Mouse (Mus musculus) spleen, adult 2 months (tissue): ENCODE measurements at regions not wholly inside any gene's neighbourhood (a gene's known extent, or its start where the extent isn't known, plus 50 kb on each side); places are given as distances from the start of the nearest gene placed in this dataset.

Experiments used
- DNase-seq, 2 experiments: peaks; one replicate each; pipeline versions ENCODE4 v3.0.0 to v3.0.0-alpha.2; 2012 to 2021; ENCODE audit warnings: low spot score in 2 of 2, low read depth in 1 of 2
- H3K27ac ChIP-seq: fragments of 200-500 bp; 2 replicates; pipeline ENCODE4 v1.5.1; 2012; ENCODE audit warnings: low read length, inconsistent platforms; ENCODE audit not compliant: insufficient read depth
- H3K27me3 ChIP-seq: fragments of 200-500 bp; 2 replicates; pipeline ENCODE4 v1.6.1; 2012; ENCODE audit warnings: mild to moderate bottlenecking, moderate library complexity, low read length, inconsistent platforms; ENCODE audit not compliant: control insufficient read depth, insufficient read depth
- H3K36me3 ChIP-seq: fragments of 200-500 bp; 2 replicates; pipeline ENCODE4 v1.6.1; 2012; ENCODE audit warnings: mild to moderate bottlenecking, low read length, inconsistent platforms; ENCODE audit not compliant: control insufficient read depth, insufficient read depth
- H3K4me1 ChIP-seq: fragments of 200-500 bp; 2 replicates; pipeline ENCODE4 v1.6.1; 2011; ENCODE audit warnings: inconsistent platforms; ENCODE audit not compliant: control insufficient read depth, insufficient read depth, insufficient read length
- H3K4me3 ChIP-seq: fragments of 200-500 bp; 2 replicates; pipeline ENCODE4 v1.5.1; 2011; ENCODE audit warnings: mild to moderate bottlenecking, inconsistent platforms; ENCODE audit not compliant: insufficient read depth, insufficient read length; ENCODE audit errors: extremely low read depth
- CTCF ChIP-seq: fragments of 200-500 bp; IDR thresholded peaks from 2 replicates; pipeline ENCODE4 v1.5.1; 2011; ENCODE audit warnings: mild to moderate bottlenecking, inconsistent platforms; ENCODE audit not compliant: insufficient read depth, insufficient read length, insufficient replicate concordance; ENCODE audit errors: extremely low read depth
- POLR2A ChIP-seq: fragments of 200-500 bp; IDR thresholded peaks from 2 replicates; pipeline ENCODE4 v1.6.1; 2011; ENCODE audit warnings: low read depth, low read length, inconsistent platforms
- WGBS: fragments of 180-500 bp; shearing (Covaris S2); methylation state at CpG from one replicate; pipeline ENCODE4 v1.1.7; 2018; 5-methylcytosine and 5-hydroxymethylcytosine counted together

DNA sequence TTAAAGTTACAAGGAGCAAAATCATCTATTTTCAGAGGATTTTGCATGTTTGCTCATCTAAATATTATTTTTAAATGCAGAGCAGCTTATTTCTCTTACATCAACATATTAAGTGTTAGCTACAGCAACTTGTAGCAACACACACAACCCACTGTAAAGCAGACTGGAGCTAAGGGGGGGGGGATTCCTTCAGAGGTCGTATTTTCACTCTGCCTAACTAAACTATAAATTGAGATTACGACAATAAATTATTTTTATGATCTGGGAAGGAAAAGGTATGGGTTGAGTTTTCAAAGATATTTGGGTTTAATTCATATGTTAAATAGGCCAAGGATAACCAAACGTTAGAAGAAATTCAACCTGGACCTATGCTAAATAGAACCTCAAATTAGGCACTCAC, 70.4 kb upstream of the BC052040 start:
- H3K27ac ChIP-seq, result no peak overlapping the region
- H3K27me3 ChIP-seq, result no peaks in the 10 kb centered on the region
- TF ChIP-seq POLR2A, result no peak
- TF ChIP-seq CTCF, result no peak
- DNase-seq, result no peak
- no peaks in the 10 kb centered on the region for H3K36me3 ChIP-seq
- 79% methylated on average over 3 of the region's 3 CpGs for WGBS
- H3K4me1 ChIP-seq, result no peaks in the 10 kb centered on the region
- no peak overlapping the region for H3K4me3 ChIP-seq

DNA sequence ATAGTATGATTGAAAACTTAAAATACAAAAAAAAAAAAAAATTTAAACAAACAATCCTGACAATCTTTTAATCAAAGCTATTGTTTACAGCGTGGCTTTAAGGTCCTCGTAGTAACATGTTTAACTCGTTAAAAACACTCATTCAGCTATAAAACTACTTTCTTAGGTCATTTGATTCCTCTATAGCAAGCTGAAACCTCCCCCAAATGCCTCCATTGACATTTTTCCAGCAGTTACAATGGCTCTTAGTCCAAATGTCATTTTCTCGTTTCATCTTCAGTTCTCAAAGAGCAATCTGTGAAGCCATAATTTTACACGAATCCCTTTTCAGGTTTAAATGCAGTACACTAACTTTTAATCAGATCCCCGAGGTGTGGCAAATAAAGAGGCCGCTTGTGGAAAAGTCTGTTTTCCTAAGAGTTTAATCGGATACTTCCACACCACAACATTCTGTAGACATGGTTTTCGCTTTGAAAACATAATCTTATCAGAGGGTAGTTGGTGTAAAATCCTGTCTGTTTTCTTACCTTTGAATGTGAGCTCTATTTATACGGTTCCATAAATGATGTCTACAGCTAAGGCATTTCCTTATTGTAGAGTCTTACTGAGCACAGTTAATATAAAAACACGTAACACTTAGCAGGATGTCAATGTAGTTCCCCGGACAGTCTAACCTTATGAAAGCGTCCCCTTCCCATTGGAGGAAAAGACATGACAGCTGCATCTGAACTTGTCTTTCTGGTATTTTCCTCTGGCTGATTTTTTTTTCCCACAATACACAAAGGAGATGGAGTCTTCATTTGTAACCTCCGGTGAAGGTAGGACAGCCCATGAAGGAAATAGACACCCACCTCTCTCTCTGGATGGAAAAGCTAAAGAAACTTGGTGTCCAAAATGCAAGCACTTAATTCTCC, 69.6 kb upstream of the BC052040 start:
- Histone ChIP-seq H3K27ac (no peak overlapping the region), H3K36me3 (no peaks in the 10 kb centered on the region), H3K4me3 (no peak overlapping the region), H3K4me1 (no peaks in the 10 kb centered on the region), H3K27me3 (no peaks in the 10 kb centered on the region)
- DNase-seq, result no peak
- 86% methylated on average over 14 of the region's 14 CpGs for WGBS
- TF ChIP-seq POLR2A (no peak), CTCF (no peak)

- Histone ChIP-seq H3K4me1 (no peaks in the 10 kb centered on the region), H3K36me3 (no peaks in the 10 kb centered on the region), H3K4me3 (no peak overlapping the region), H3K27ac (no peak overlapping the region), H3K27me3 (no peaks in the 10 kb centered on the region)
- DNase-seq, result no peak
- 66% methylated on average over 8 of the region's 8 CpGs for WGBS
- TF ChIP-seq POLR2A, result no peak
- no peak for TF ChIP-seq CTCF
These were observed 68.6 kb upstream of the BC052040 start for GRCm38 (mm10) chr2:115512891-115513290.

DNA sequence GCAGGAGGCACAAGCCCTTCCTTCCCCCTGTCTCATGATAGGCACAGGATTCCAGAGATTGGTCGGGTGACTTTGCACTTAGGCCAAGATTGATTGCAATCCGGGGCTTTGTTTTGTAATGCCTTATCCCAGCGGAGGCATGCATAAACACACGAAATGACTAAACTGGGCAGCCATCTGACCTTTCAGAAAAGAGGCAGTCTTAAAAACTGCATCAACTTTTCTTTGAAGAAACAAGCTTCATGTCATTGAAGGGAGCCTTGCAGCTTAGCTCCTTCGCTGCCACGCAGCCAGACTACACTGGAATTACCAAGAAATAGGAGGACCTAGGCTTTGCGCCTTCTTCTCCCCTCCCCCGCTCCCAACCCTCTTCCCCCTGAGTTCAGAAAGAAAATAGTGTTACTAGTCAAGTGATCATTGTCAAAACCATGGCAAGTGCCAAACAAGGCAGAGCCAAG, 67.7 kb upstream of the BC052040 start:
- Histone ChIP-seq H3K4me3 (no peak overlapping the region), H3K27me3 (no peaks in the 10 kb centered on the region), H3K4me1 (no peaks in the 10 kb centered on the region), H3K27ac (no peak overlapping the region), H3K36me3 (no peaks in the 10 kb centered on the region)
- DNase-seq, result no peak
- 51% methylated on average over 8 of the region's 8 CpGs for WGBS
- TF ChIP-seq CTCF (no peak), POLR2A (no peak)

GRCm38 (mm10) chr2:115514831-115515428, 66.6 kb upstream of the BC052040 start:
- TF ChIP-seq CTCF, result no peak
- TF ChIP-seq POLR2A, result no peak
- no peaks in the 10 kb centered on the region for H3K36me3 ChIP-seq
- H3K4me3 ChIP-seq, result no peak overlapping the region
- H3K4me1 ChIP-seq, result no peaks in the 10 kb centered on the region
- H3K27ac ChIP-seq, result no peak overlapping the region
- DNase-seq, result no peak
- H3K27me3 ChIP-seq, result no peaks in the 10 kb centered on the region
- 24% methylated on average over 9 of the region's 9 CpGs for WGBS

- no peak overlapping the region for H3K27ac ChIP-seq
- 85% methylated on average over 6 of the region's 6 CpGs for WGBS
These were observed 66.0 kb upstream of the BC052040 start for GRCm38 (mm10) chr2:115515470-115515869.

GRCm38 (mm10) chr2:115516824-115517223, 64.7 kb upstream of the BC052040 start:
- H3K4me1 ChIP-seq, result no peaks in the 10 kb centered on the region
- H3K27me3 ChIP-seq, result no peaks in the 10 kb centered on the region
- DNase-seq, result no peak
- H3K36me3 ChIP-seq, result no peaks in the 10 kb centered on the region
- 66% methylated on average over 2 of the region's 2 CpGs for WGBS
- no peak overlapping the region for H3K27ac ChIP-seq
- no peak overlapping the region for H3K4me3 ChIP-seq
- no peak for TF ChIP-seq CTCF
- no peak for TF ChIP-seq POLR2A

More at GRCm38 (mm10) chr2:115515470-115515869, 66.0 kb upstream of the BC052040 start:
- Histone ChIP-seq H3K4me1 (no peaks in the 10 kb centered on the region), H3K36me3 (no peaks in the 10 kb centered on the region), H3K27me3 (no peaks in the 10 kb centered on the region), H3K4me3 (no peak overlapping the region)
- no peak for TF ChIP-seq CTCF
- no peak for TF ChIP-seq POLR2A
- no peak for DNase-seq
